Mouse (Mus musculus) granulocyte monocyte progenitor cell, adult 5-6 weeks (primary cell): ENCODE data around the gene Adam15. TPM values are rescaled to one million over a fixed set of nuclear protein-coding genes. Genes with fewer than 3 reads are reported as not detected.

Experiments used
- ATAC-seq: replicated peaks from 2 replicates; pipeline ENCODE4 v1.8.0; 2016; ENCODE audit warnings: mild to moderate bottlenecking, moderate TSS enrichment, inconsistent platforms; ENCODE audit not compliant: poor library complexity, severe bottlenecking
- total RNA-seq, 2 experiments: library from RNA; stranded (forward) in 1 of 2; stranded (reverse) in 1 of 2; fragments of 200-712, 200-1000 nt in 1 of 2; fragments of >200 nt in 1 of 2; fragmentation: Nextera tagmentation in 1 of 2; gene quantifications; 2 replicates each; pipeline ENCODE4 v1.2.3; 2014 to 2017

Adam15 gene
- total RNA-seq, 2 experiments from 2014 or later = 34.8 to 42.7 TPM

- ATAC-seq = no peak
Measured at GRCm38 (mm10) chr3:89356029-89356428, 6.2 kb upstream of the Adam15 start.

GRCm38 (mm10) chr3:89355512-89355902 is 5.7 kb upstream of the Adam15 start:
- ATAC-seq = no peak

GRCm38 (mm10) chr3:89354816-89355511 is 5.2 kb upstream of the Adam15 start:
- ATAC-seq = peak; percentile 24; the same call in 1 of the 2 replicates

GRCm38 (mm10) chr3:89351271-89351670 is 1.5 kb upstream of the Adam15 start:
- ATAC-seq = no peak

GRCm38 (mm10) chr3:89348911-89349868 is 606 bp downstream of the Adam15 start:
- ATAC-seq = peak; percentile 12; the same call in 1 of the 2 replicates

GRCm38 (mm10) chr3:89347916-89348315 is 1.9 kb downstream of the Adam15 start:
- no peak for ATAC-seq

- ATAC-seq = peak; percentile 52
Measured at GRCm38 (mm10) chr3:89346815-89347540, 2.8 kb downstream of the Adam15 start.

GRCm38 (mm10) chr3:89343279-89343678 is 6.5 kb downstream of the Adam15 start:
- ATAC-seq = no peak

- no peak for ATAC-seq
Measured at GRCm38 (mm10) chr3:89341794-89342193, 8.0 kb downstream of the Adam15 start.

GRCm38 (mm10) chr3:89340465-89340864 is 9.3 kb downstream of the Adam15 start:
- peak; percentile 77 for ATAC-seq

- ATAC-seq = peak; percentile 51
Measured at GRCm38 (mm10) chr3:89339416-89339815, 10.4 kb downstream of the Adam15 start.

GRCm38 (mm10) chr3:89337721-89338578 is 11.8 kb downstream of the Adam15 start, which contains the start of gene Efna4:
Gene Efna4, minus strand, starts transcription at chr3:89338028.
- peak; percentile 29 for ATAC-seq

- no peak for ATAC-seq
Measured at GRCm38 (mm10) chr3:89337062-89337720, 12.6 kb downstream of the Adam15 start.

GRCm38 (mm10) chr3:89336529-89336928 is 13.3 kb downstream of the Adam15 start:
- no peak for ATAC-seq

GRCm38 (mm10) chr3:89333053-89333452 is 16.7 kb downstream of the Adam15 start:
- no peak for ATAC-seq

- ATAC-seq = no peak
Measured at GRCm38 (mm10) chr3:89332476-89332875, 17.3 kb downstream of the Adam15 start.

GRCm38 (mm10) chr3:89332013-89332412 is 17.8 kb downstream of the Adam15 start:
- ATAC-seq = no peak

- ATAC-seq = no peak
Measured at GRCm38 (mm10) chr3:89331561-89331960, 18.2 kb downstream of the Adam15 start.

- peak; percentile 66 for ATAC-seq
Measured at GRCm38 (mm10) chr3:89330948-89331347, 18.8 kb downstream of the Adam15 start.
